Mouse (Mus musculus) stomach, postnatal 0 days (tissue): ENCODE results near the gene Gpm6b.
A peak's percentile ranks its signal among the peaks of the same experiment; 100 is the strongest.

ENCODE experiments used
- CTCF ChIP-seq: IDR thresholded peaks from 2 replicates; pipeline ENCODE4 v1.5.1; 2016; ENCODE audit warnings: antibody characterized with exemption, low read depth, mild to moderate bottlenecking, moderate library complexity
- EP300 ChIP-seq: optimal IDR thresholded peaks from 2 replicates; pipeline ENCODE3; 2016; ENCODE audit warnings: antibody characterized with exemption

DNA sequence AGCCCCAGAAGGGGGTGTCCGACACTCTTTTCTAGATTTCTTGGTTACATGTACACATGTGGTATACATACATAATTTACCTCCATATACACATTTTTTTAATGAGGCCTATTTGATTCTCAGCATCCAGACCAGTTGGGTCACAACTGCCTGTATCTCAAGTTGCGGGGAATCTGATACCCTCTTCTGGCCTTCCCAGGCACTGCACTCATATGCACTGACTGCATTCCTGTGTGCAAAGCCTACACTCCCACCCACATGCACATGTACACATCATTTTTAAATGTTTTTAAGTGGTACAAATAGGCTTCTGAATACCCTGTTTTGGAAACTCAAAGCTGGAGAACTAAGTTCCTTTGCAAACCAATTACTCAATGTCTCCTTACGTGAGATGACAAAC, 54.8 kb downstream of the Gpm6b start:
- TF ChIP-seq CTCF (peak; percentile 31; the same call in 1 of the 2 replicates), EP300 (no peak)
